Mouse (Mus musculus) left cerebral cortex, postnatal 4 days (tissue): ENCODE measurements around the gene Kat2b. TPM values are rescaled to one million over a fixed set of nuclear protein-coding genes. Genes with fewer than 3 reads are reported as not detected.
"Not testable (repeated sequence)": the region's sequence is repeated elsewhere in the genome, so short reads cannot be mapped to it uniquely, and the experiment has no call there.

Source experiments
- DNase-seq: peaks from one replicate; pipeline ENCODE4 v3.0.0-alpha.2; 2022
- intact Hi-C: fragments of 180-260 bp; cut with DNase I; formaldehyde crosslinking; loops from one replicate; pipeline ENCODE4 v1.15.1; 2025
- total RNA-seq, 2 experiments: library from RNA; stranded (reverse); gene quantifications; 2 replicates each; pipeline ENCODE4 v1.2.3; 2021

Gene Kat2b
- total RNA-seq, 2 experiments from 2014 or later, result 14.2 to 14.4 TPM

GRCm38 (mm10) chr17:53596314-53596882 is 29.7 kb downstream of the Kat2b start:
- intact Hi-C loops, result no loop called here
- peak; percentile 82 for DNase-seq

GRCm38 (mm10) chr17:53596941-53597790 is 30.5 kb downstream of the Kat2b start:
- no peak for DNase-seq
- intact Hi-C loops, result no loop called here

- DNase-seq, result no peak
- intact Hi-C loops, result no loop called here
These were observed 31.9 kb downstream of the Kat2b start for GRCm38 (mm10) chr17:53598571-53598970.

- intact Hi-C loops, DNase-seq: not testable (repeated sequence)
These were observed 36.6 kb downstream of the Kat2b start for GRCm38 (mm10) chr17:53603236-53603635.

GRCm38 (mm10) chr17:53606082-53606481 is 39.4 kb downstream of the Kat2b start:
- DNase-seq, intact Hi-C loops: not testable (repeated sequence)

GRCm38 (mm10) chr17:53608924-53609323 is 42.3 kb downstream of the Kat2b start:
- intact Hi-C loops, DNase-seq: not testable (repeated sequence)

GRCm38 (mm10) chr17:53617295-53617957 is 50.8 kb downstream of the Kat2b start:
- DNase-seq, result no peak

GRCm38 (mm10) chr17:53618369-53618768 is 51.7 kb downstream of the Kat2b start:
- no peak for DNase-seq
- intact Hi-C loops, result no loop called here

More at GRCm38 (mm10) chr17:53617295-53617957, 50.8 kb downstream of the Kat2b start:
- intact Hi-C loops, result no loop called here

GRCm38 (mm10) chr17:53619391-53619790 is 52.7 kb downstream of the Kat2b start:
- DNase-seq, result no peak
- intact Hi-C loops, result no loop called here

- no peak for DNase-seq
- intact Hi-C loops, result no loop called here
These were observed 54.0 kb downstream of the Kat2b start for GRCm38 (mm10) chr17:53620611-53621010.

GRCm38 (mm10) chr17:53622125-53622524 is 55.5 kb downstream of the Kat2b start:
- intact Hi-C loops, result no loop called here

GRCm38 (mm10) chr17:53623762-53624161 is 57.1 kb downstream of the Kat2b start:
- intact Hi-C loops, result no loop called here
- DNase-seq, result no peak

More at GRCm38 (mm10) chr17:53622125-53622524, 55.5 kb downstream of the Kat2b start:
- DNase-seq, result no peak

GRCm38 (mm10) chr17:53626160-53626559 is 59.5 kb downstream of the Kat2b start:
- intact Hi-C loops, result no loop called here
- no peak for DNase-seq

- intact Hi-C loops, result no loop called here
- no peak for DNase-seq
These were observed 60.8 kb downstream of the Kat2b start for GRCm38 (mm10) chr17:53627497-53627896.

GRCm38 (mm10) chr17:53628131-53628530 is 61.5 kb downstream of the Kat2b start:
- intact Hi-C loops, result no loop called here
- no peak for DNase-seq

GRCm38 (mm10) chr17:53631344-53631743 is 64.7 kb downstream of the Kat2b start:
- intact Hi-C loops, result no loop called here
- DNase-seq, result no peak

GRCm38 (mm10) chr17:53643360-53643759 is 76.7 kb downstream of the Kat2b start:
- intact Hi-C loops, result no loop called here

GRCm38 (mm10) chr17:53650251-53650661 is 83.6 kb downstream of the Kat2b start:
- intact Hi-C loops, result no loop called here
- no peak for DNase-seq

More at GRCm38 (mm10) chr17:53643360-53643759, 76.7 kb downstream of the Kat2b start:
- no peak for DNase-seq

- intact Hi-C loops, result no loop called here
- DNase-seq, result no peak
These were observed 87.9 kb downstream of the Kat2b start for GRCm38 (mm10) chr17:53654596-53654995.

- intact Hi-C loops, result no loop called here
- DNase-seq, result no peak
These were observed 88.4 kb downstream of the Kat2b start for GRCm38 (mm10) chr17:53655081-53655480.

GRCm38 (mm10) chr17:53655959-53656358 is 89.3 kb downstream of the Kat2b start:
- intact Hi-C loops, result no loop called here
- no peak for DNase-seq
